Mouse (Mus musculus): ENCODE results near the gene Gm21887.
"Not testable (repeated sequence)": the region's sequence is repeated elsewhere in the genome, so short reads cannot be mapped to it uniquely, and the experiment has no call there.

DNA sequence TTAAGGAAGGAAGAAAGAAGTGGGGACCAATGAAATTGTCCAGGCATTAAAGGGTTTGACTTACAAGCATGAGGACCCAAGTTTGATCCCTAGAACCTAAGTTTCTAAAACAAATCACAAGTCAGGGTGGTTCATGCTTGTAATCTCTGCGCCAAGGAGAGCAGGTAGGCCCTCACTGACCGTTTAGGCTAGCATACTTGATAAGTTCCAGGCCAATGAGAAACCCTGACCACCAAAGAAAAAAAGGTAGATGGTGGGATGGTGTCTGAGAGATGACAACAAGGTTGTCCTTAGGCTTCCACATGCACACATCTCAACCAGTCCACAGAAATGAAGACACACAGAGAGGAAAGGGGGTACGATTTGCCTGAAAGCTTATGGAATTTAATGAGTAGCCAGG is 39.7 kb upstream of the Gm21887 start:
- not testable (repeated sequence) for TF ChIP-seq E2F4 (IDR thresholded peaks at IDR 0.05; ENCODE audit: insufficient read depth); USF1 (IDR thresholded peaks at IDR 0.05; ENCODE audit: low read depth)

All from myocyte (in vitro differentiated cells).